Mouse (Mus musculus) CH12.LX (cell line): ENCODE results near the gene Usp35. TPM values are rescaled to one million over a fixed set of nuclear protein-coding genes. Genes with fewer than 3 reads are reported as not detected.

Source experiments
- DNase-seq: peaks from one replicate; pipeline ENCODE4 v3.0.0-alpha.2; 2013; ENCODE audit errors: extremely low read depth
- H3K27ac ChIP-seq: 2 replicates; pipeline ENCODE4 v1.5.1; 2012; ENCODE audit warnings: low read depth, mild to moderate bottlenecking, control low read depth, moderate library complexity; ENCODE audit not compliant: insufficient read depth
- H3K27me3 ChIP-seq: replicated peaks from 2 replicates; pipeline ENCODE3; 2012; ENCODE audit warnings: inconsistent platforms
- H3K36me3 ChIP-seq, 2 experiments: replicated peaks in 1 of 2; 2 replicates each; pipeline versions ENCODE3 to v1.6.1; 2012; ENCODE audit warnings: inconsistent platforms in 1 of 2, low read length in 1 of 2, mild to moderate bottlenecking in 1 of 2, mixed read lengths in 1 of 2, moderate library complexity in 1 of 2; ENCODE audit not compliant: control insufficient read depth in 1 of 2, insufficient read depth in 1 of 2
- H3K4me1 ChIP-seq, 2 experiments: 2 replicates each; pipeline ENCODE4 v1.6.1; 2012; ENCODE audit warnings: inconsistent platforms in 1 of 2, moderate library complexity in 1 of 2; ENCODE audit not compliant: insufficient read depth in 2 of 2, control insufficient read depth in 1 of 2
- H3K4me2 ChIP-seq: 2 replicates; pipeline ENCODE4 v1.6.1; 2012; ENCODE audit warnings: low read depth, mild to moderate bottlenecking, control low read depth; ENCODE audit not compliant: poor library complexity, insufficient read depth, severe bottlenecking
- H3K4me3 ChIP-seq, 3 experiments: fragments of 150-350 bp in 1 of 3; sonication (generic) in 1 of 3; replicated peaks in 1 of 3; 2 replicates each; pipeline versions ENCODE3 to v1.5.1; 2011 to 2012; ENCODE audit warnings: low read depth in 2 of 3, low read length in 2 of 3, mild to moderate bottlenecking in 2 of 3, moderate library complexity in 2 of 3, control low read depth in 1 of 3, improper control_type of control experiment in 1 of 3, inconsistent platforms in 1 of 3, mixed read lengths in 1 of 3; ENCODE audit not compliant: poor library complexity in 1 of 3
- H3K79me2 ChIP-seq: replicated peaks from 2 replicates; pipeline ENCODE4 v1.6.1; 2012; ENCODE audit warnings: mild to moderate bottlenecking, moderate library complexity; ENCODE audit not compliant: control insufficient read depth, poor library complexity, insufficient read depth, severe bottlenecking; ENCODE audit errors: extremely low read depth
- H3K9ac ChIP-seq: 2 replicates; pipeline ENCODE4 v1.6.1; 2012; ENCODE audit warnings: low read depth, mild to moderate bottlenecking, control low read depth, moderate library complexity; ENCODE audit not compliant: insufficient read depth
- H3K9me3 ChIP-seq: replicated peaks from 2 replicates; pipeline ENCODE3; 2012; ENCODE audit warnings: low read length, inconsistent platforms, mixed read lengths
- BHLHE40 ChIP-seq: IDR thresholded peaks from 2 replicates; pipeline ENCODE4 v1.6.1; 2011; ENCODE audit warnings: mild to moderate bottlenecking, low read depth, low read length, improper control_type of control experiment
- CHD1 ChIP-seq: IDR thresholded peaks from 2 replicates; pipeline ENCODE4 v1.6.1; 2012; ENCODE audit warnings: low read depth, low read length, improper control_type of control experiment, inconsistent platforms
- CHD2 ChIP-seq: IDR thresholded peaks from 2 replicates; pipeline ENCODE4 v1.6.1; 2011; ENCODE audit warnings: low read length, improper control_type of control experiment
- CTCF ChIP-seq, 2 experiments: IDR thresholded peaks in 1 of 2; conservative IDR thresholded peaks in 1 of 2; 2 replicates each; pipeline ENCODE4 v1.5.1; 2011 to 2012; ENCODE audit warnings: low read depth in 2 of 2, low read length in 2 of 2, improper control_type of control experiment in 1 of 2, inconsistent platforms in 1 of 2, mild to moderate bottlenecking in 1 of 2, moderate library complexity in 1 of 2
- E2F4 ChIP-seq: IDR thresholded peaks from 2 replicates; pipeline ENCODE4 v1.6.1; 2011; ENCODE audit warnings: low read depth, low read length, improper control_type of control experiment; ENCODE audit not compliant: insufficient replicate concordance
- ELF1 ChIP-seq: IDR thresholded peaks from 2 replicates; pipeline ENCODE4 v1.6.1; 2014; ENCODE audit warnings: low read depth, mild to moderate bottlenecking, inconsistent platforms, low read length, improper control_type of control experiment
- ETS1 ChIP-seq: conservative IDR thresholded peaks from 2 replicates; pipeline ENCODE4 v1.6.1; 2012; ENCODE audit warnings: low read depth, mild to moderate bottlenecking, inconsistent platforms, low read length, improper control_type of control experiment, moderate library complexity
- GABPA ChIP-seq: IDR thresholded peaks from 2 replicates; pipeline ENCODE4 v1.6.1; 2012; ENCODE audit warnings: low read depth, low read length, improper control_type of control experiment, inconsistent platforms; ENCODE audit not compliant: insufficient replicate concordance
- HCFC1 ChIP-seq: IDR thresholded peaks from 2 replicates; pipeline ENCODE4 v1.6.1; 2012; ENCODE audit warnings: low read depth, mild to moderate bottlenecking, inconsistent platforms, low read length, improper control_type of control experiment
- IRF4 ChIP-seq: IDR thresholded peaks from 2 replicates; pipeline ENCODE4 v1.6.1; 2014; ENCODE audit warnings: low read depth, mild to moderate bottlenecking, inconsistent platforms, low read length, improper control_type of control experiment
- JUN ChIP-seq: IDR thresholded peaks from 2 replicates; pipeline ENCODE4 v1.6.1; 2011; ENCODE audit warnings: low read depth, mild to moderate bottlenecking, low read length, improper control_type of control experiment, moderate library complexity; ENCODE audit not compliant: insufficient read depth
- JUND ChIP-seq: conservative IDR thresholded peaks from 2 replicates; pipeline ENCODE4 v1.6.1; 2011; ENCODE audit warnings: low read depth, low read length, improper control_type of control experiment
- MAX ChIP-seq: IDR thresholded peaks from 2 replicates; pipeline ENCODE4 v1.6.1; 2011; ENCODE audit warnings: low read length, improper control_type of control experiment
- MEF2A ChIP-seq: IDR thresholded peaks from 2 replicates; pipeline ENCODE4 v1.6.1; 2014; ENCODE audit warnings: low read depth, mild to moderate bottlenecking, inconsistent platforms, low read length, improper control_type of control experiment, borderline replicate concordance
- MYC ChIP-seq: IDR thresholded peaks from 2 replicates; pipeline ENCODE4 v1.6.1; 2011; ENCODE audit warnings: low read depth, mild to moderate bottlenecking, improper control_type of control experiment, low read length
- NELFE ChIP-seq: IDR thresholded peaks from 2 replicates; pipeline ENCODE4 v1.6.1; 2011; ENCODE audit warnings: low read depth, low read length, improper control_type of control experiment
- NRF1 ChIP-seq: IDR thresholded peaks from 2 replicates; pipeline ENCODE4 v1.6.1; 2014; ENCODE audit warnings: low read depth, mild to moderate bottlenecking, inconsistent platforms, low read length, improper control_type of control experiment, moderate library complexity
- PAX5 ChIP-seq: IDR thresholded peaks from 2 replicates; pipeline ENCODE4 v1.6.1; 2012; ENCODE audit warnings: low read length, inconsistent platforms, mixed read lengths
- RAD21 ChIP-seq: IDR thresholded peaks from 2 replicates; pipeline ENCODE4 v1.6.1; 2011; ENCODE audit warnings: low read depth, mild to moderate bottlenecking, low read length, improper control_type of control experiment, moderate library complexity
- RCOR1 ChIP-seq: conservative IDR thresholded peaks from 2 replicates; pipeline ENCODE4 v1.6.1; 2012; ENCODE audit warnings: low read depth, mild to moderate bottlenecking, inconsistent platforms, low read length, improper control_type of control experiment
- SMC3 ChIP-seq: IDR thresholded peaks from 2 replicates; pipeline ENCODE4 v1.6.1; 2011; ENCODE audit warnings: low read depth, low read length, improper control_type of control experiment
- TBP ChIP-seq: conservative IDR thresholded peaks from 2 replicates; pipeline ENCODE4 v1.6.1; 2011; ENCODE audit warnings: low read depth, low read length, improper control_type of control experiment
- UBTF ChIP-seq: IDR thresholded peaks from 2 replicates; pipeline ENCODE4 v1.6.1; 2012; ENCODE audit warnings: low read depth, mild to moderate bottlenecking, inconsistent platforms, low read length, improper control_type of control experiment, moderate library complexity
- ZKSCAN1 ChIP-seq: IDR thresholded peaks from 2 replicates; pipeline ENCODE4 v1.6.1; 2012; ENCODE audit warnings: low read depth, inconsistent platforms, low read length, improper control_type of control experiment, borderline replicate concordance
- ZNF384 ChIP-seq: IDR thresholded peaks from 2 replicates; pipeline ENCODE4 v1.6.1; 2012; ENCODE audit warnings: low read depth, low read length, improper control_type of control experiment, inconsistent platforms
- dilution Hi-C: fragments of 300-500 bp; cut with MboI; formaldehyde crosslinking; loops from 2 replicates; pipeline ENCODE4 v1.14.3; 2020; ENCODE audit warnings: low sequenced_read_pairs; ENCODE audit not compliant: extremely low pct_unique_long_range_greater_than_20kb, extremely low pct_ligation_motif_present
- in situ Hi-C: fragments of 300-500 bp; cut with MboI; formaldehyde crosslinking; loops from 3 replicates; pipeline ENCODE4 v1.14.3; 2019; ENCODE audit warnings: low sequenced_read_pairs, low pct_ligation_motif_present, low pct_unique_long_range_greater_than_20kb, mixed read lengths
- polyA plus RNA-seq: library from polyadenylated mRNA; unstranded; fragments of >175 nt; gene quantifications from 2 replicates; pipeline ENCODE4 v1.2.1, GENCODE M21; 2012; ENCODE audit warnings: low read depth; ENCODE audit not compliant: insufficient read length
- total RNA-seq, 2 experiments: library from RNA; depleted of rRNA; stranded (reverse); fragments of 300-350 nt in 1 of 2; fragments of >200 nt in 1 of 2; gene quantifications; 2 replicates each; pipeline ENCODE4 v1.2.3; 2012 to 2014

Usp35 gene
- total and polyA plus RNA-seq, 3 experiments: 1.2 to 1.8 (median 1.3) TPM

GRCm38 (mm10) chr7:97380500-97381123 lies 48.8 kb upstream of the Usp35 start:
- Histone ChIP-seq H3K4me3 (no peak overlapping the region), H3K27ac (no peak overlapping the region), H3K9ac (no peak overlapping the region), H3K36me3 (peaks cover 80 to 92% of the 10 kb centered on the region in 2 experiments), H3K4me2 (no peak overlapping the region), H3K79me2 (peaks cover 16% of the 10 kb centered on the region), H3K9me3 (no peaks in the 10 kb centered on the region), H3K27me3 (no peaks in the 10 kb centered on the region), H3K4me1 (peaks cover 15 to 43% of the 10 kb centered on the region in 2 experiments)
- dilution Hi-C loops (no loop called here), in situ Hi-C loops (no loop called here)
- DNase-seq: no peak
- TF ChIP-seq JUN (no peak), GABPA (no peak), IRF4 (no peak), ZKSCAN1 (no peak), E2F4 (no peak), NRF1 (no peak), ETS1 (no peak), MEF2A (no peak), ZNF384 (no peak), PAX5 (no peak), BHLHE40 (no peak), RCOR1 (no peak), CHD2 (no peak)
- TF ChIP-seq, all 38 proteins: peak for 0

- DNase-seq: no peak
- peaks cover 78 to 92% of the 10 kb centered on the region in 2 experiments for H3K36me3 ChIP-seq
- dilution Hi-C loops: no loop called here
- peaks cover 26 to 43% of the 10 kb centered on the region in 2 experiments for H3K4me1 ChIP-seq
- no peaks in the 10 kb centered on the region for H3K27me3 ChIP-seq
- no peak overlapping the region for H3K9ac ChIP-seq
- H3K4me3 ChIP-seq: no peak overlapping the region
- H3K4me2 ChIP-seq: no peak overlapping the region
- H3K27ac ChIP-seq: no peak overlapping the region
- no peak for TF ChIP-seq CTCF (conservative IDR thresholded peaks at IDR 0.05 in 1 of 2, IDR thresholded peaks at IDR 0.05 in 1 of 2; ENCODE audit: low read depth in 2 of 2, low read length in 2 of 2)
- no peak for TF ChIP-seq JUN
- no peak for TF ChIP-seq ZKSCAN1
- no peak for TF ChIP-seq MAX
- no peak for TF ChIP-seq HCFC1
- no peak for TF ChIP-seq NELFE
- no peak for TF ChIP-seq UBTF
- TF ChIP-seq ETS1: no peak
- no peak for TF ChIP-seq RAD21
- TF ChIP-seq GABPA: no peak
- no peak for TF ChIP-seq BHLHE40
- no peak for TF ChIP-seq SMC3
- no peak for TF ChIP-seq CHD1
- TF ChIP-seq JUND: no peak
- TF ChIP-seq MEF2A: no peak
- TF ChIP-seq TBP: no peak
- no peak for TF ChIP-seq MYC
- TF ChIP-seq ELF1: no peak
- TF ChIP-seq NRF1: no peak
- peaks cover 16% of the 10 kb centered on the region for H3K79me2 ChIP-seq
- H3K9me3 ChIP-seq: no peaks in the 10 kb centered on the region
- in situ Hi-C loops: no loop called here
These were observed 47.5 kb upstream of the Usp35 start for GRCm38 (mm10) chr7:97379304-97379703.
